Mouse (Mus musculus) mature B cell (primary cell): ENCODE results near the gene Usp35.

ENCODE experiments used
- in situ Hi-C: fragments of 300-500 bp; cut with MboI; formaldehyde crosslinking; loops from 2 replicates; pipeline ENCODE4 v1.14.3; 2019

Gene Usp35

DNA sequence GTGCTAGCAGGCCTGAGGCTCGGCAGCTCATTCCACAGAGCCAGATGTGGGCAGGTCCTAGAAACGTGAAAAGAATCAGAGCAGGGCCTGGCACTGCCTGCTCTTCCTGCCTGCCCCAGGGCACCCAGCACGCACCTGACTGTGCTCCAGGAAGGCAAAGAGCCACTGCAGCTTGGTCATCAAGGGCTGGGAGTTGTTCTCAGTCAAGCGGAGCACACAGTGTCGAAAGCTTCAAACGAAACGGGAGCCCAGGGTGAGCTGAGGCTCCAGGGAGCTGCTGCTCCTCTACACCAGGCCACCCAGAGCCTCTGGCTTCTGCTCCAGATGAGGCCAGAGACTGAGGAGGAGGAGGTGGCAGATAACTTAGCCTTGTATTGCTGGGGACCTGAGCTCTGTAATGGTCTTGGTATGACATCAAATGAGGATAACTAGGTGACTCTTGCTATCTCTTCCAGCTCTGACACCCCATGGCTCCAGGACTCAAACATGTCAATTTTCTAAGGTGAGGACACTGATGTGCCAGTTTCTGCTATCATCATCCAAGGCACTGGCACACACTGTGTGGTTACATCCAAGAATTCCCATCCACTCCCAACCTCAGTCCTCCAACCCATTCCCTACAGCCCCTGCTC is 18.3 kb downstream of the Usp35 start:
- in situ Hi-C loops, result no loop called here

DNA sequence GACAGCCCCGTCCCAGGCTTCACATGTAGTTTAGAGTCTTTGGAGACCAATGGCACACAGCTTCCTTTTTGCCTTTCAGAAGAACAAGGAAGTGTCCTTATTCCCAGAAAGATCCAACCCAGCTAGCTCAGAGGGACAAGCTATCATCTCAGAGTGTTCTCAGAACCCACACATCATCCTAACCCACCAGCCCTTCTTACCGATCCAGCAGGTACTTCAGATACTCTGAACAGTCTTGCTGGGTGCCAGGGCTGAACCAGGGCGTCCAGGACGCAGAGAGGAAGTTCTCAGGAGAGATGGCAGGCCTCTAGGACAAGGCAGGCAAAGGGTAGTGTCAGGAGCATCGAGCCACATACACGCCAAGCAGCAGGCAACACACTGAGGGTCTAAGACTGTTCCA is 19.0 kb downstream of the Usp35 start:
- in situ Hi-C loops, result no loop called here

DNA sequence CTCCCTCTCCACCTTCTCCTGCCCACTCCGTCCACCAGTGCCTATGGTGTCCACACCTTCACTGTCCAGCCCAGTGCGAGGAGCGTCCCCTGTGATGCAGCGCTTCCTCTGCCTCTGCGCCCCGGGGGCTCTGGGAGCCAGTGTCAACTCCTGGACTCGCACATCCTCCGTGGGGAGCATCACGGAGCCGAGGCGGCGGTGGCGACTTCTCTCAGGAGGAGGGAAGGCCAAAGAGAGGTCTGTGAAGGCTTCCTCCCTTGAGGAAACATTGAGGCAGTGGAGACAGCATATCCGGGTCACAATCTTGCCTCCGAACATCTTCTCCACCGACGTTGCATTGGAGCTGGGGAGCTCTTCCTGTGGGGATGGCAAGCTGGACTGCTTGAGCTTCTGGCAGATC is 19.6 kb downstream of the Usp35 start:
- in situ Hi-C loops, result no loop called here

DNA sequence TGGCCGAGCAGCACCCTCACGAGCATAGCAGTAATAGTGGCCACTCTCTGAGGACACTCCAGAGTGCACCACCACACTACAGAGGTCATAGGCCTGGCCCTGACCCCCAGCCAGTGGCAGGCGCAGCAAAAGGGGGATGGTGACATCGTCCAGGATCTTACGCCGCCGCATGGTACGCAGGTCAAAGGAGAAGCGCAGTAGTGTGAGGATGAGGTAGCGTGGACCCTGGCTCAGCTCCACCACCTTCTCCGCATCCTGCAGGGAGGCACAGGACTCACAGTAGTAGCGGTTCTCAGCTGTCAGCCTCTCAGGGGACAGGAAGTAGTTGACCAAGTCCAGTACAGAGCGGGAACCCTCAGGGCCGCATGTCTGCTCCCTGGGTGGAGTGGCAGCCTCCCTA is 20.2 kb downstream of the Usp35 start:
- in situ Hi-C loops, result no loop called here

DNA sequence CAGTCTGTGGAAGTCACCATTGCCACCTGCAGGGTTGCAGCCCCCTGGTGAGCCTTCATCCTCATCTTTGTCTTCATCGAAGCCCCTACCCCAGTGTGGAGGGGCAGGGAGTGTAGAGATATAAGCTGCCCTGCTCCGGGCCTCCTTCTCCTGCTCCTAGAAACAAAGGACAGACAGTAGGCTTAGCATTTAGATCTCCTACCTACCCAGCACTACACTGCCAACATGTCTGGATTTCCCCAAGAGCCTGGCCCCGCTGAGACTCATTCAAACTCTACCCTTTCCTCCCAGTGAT is 21.5 kb downstream of the Usp35 start:
- in situ Hi-C loops, result no loop called here

DNA sequence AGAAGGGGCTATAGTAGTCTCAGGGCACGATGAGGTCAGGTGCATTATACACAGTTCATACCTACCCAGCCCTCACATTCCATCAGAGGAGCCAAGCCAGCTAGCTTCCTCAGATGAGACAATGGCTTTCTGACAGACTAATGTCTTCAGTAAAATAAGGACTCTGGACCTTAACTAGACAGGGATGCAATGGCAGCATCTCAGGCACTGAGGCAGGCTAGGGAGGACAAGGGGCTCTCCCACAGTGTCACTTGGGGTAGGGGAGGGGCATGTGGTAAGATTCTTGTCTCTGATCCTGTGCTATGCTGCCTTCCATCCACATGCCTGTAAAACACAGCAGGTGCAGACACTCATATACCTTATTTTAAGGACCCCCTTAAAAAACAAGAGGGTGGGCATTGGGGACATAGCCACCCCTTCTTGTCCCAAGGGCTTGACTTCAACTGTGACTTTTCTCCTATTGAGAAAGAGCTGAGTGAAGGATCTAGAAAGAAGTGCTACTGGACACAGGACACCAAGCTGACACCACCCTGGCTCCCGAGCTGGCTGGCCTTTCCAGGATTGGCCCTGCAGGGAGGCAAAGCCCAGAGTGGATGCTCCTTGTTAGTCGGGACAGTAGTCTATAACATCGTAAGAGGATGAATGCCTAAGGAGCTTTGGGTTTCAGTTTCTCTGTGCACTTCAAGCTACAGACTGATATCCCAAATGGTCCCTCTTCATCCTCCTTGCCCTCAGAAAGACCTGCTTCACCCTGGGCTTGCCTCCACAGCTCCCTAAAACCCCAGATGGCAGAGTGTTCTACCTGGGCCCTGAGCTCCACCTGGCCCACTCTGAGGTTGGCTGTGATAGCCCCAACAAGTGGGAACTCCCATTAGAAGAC is 22.1 kb downstream of the Usp35 start:
- in situ Hi-C loops, result loop anchor here (10.0 kb wide), 1 partner anchor 335 kb away; no protein-coding TSS in a partner anchor

DNA sequence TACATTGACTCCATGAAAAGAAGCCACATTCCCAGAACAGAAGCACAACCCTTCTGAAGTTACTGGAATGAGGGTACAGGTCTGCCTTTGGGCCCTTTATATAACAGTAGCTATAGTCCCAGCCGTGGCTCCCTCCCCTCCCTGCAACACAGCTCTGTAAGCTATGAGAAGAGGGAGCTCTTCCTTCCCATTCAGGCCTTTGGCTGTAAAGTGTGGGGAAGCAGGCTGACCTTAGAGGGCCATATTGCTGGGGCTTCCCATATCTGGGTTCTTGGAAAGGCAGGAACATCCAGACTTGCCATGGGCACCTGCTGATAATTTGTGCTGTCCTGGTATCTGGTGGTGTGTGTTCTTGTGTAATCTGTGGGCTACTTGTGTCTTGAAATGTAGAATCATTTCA is 24.3 kb downstream of the Usp35 start:
- in situ Hi-C loops, result loop anchor here (10.0 kb wide), 1 partner anchor 333 kb away; no protein-coding TSS in a partner anchor

DNA sequence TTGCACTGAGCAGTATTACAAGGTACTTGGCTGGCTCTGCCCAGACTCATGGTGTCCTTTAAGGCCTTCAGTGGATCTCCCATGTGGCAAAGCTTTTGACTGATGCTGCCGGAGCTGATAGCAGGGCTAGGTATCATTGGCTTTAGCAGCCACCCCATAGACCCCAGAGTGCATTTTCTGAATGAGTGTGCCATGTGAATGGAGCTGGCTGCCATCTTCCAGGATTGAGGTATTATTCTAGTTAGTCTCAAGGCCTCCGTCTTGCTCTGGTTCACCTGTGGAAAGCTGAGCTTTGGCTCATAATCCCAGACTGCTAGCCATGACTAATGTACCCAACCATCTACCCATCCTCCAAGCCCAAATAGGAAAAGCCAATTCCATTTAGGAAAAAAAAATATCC is 25.0 kb downstream of the Usp35 start:
- in situ Hi-C loops, result loop anchor here (10.0 kb wide), 1 partner anchor 332 kb away; no protein-coding TSS in a partner anchor

DNA sequence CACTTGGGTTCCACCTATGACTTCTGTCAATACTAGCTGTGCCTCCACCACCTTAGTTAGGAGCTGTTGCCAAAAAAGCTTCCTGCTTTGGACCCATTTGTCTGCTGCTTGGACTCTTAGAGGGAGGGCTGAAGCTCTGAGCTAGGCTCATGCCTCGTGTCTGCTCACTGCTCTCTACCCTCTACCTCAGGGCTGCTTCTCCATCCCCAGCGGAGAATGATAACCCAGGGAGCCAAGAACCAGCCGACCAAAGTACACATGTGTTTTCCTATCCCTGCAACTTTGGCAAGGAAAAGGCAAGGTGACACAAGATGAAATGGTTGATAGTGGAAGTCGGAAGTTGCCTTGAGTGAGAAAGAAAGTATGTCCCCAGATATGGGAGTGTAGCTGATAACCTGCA is 26.6 kb downstream of the Usp35 start:
- in situ Hi-C loops, result loop anchor here (10.0 kb wide), 1 partner anchor 330 kb away; no protein-coding TSS in a partner anchor

DNA sequence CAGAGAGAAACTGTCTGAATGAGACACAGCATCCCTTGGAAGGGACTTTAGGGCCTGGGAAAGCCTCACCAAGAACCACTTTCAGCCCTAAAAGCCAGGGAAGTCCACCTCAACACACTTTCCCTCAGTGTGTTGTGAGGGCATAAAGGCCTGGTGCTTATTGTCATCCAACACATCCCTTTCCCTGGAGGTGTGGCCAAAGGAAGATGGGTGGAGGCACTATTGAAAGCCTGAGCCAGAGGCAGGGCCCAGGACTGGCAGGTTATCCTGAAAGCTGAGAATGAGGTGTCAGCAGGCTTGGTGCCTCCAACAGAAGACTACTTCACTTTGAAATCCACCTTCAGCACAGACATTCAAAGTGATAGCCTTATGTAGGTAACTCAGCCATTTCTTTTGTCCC is 27.3 kb downstream of the Usp35 start:
- in situ Hi-C loops, result loop anchor here (10.0 kb wide), 1 partner anchor 330 kb away; no protein-coding TSS in a partner anchor

DNA sequence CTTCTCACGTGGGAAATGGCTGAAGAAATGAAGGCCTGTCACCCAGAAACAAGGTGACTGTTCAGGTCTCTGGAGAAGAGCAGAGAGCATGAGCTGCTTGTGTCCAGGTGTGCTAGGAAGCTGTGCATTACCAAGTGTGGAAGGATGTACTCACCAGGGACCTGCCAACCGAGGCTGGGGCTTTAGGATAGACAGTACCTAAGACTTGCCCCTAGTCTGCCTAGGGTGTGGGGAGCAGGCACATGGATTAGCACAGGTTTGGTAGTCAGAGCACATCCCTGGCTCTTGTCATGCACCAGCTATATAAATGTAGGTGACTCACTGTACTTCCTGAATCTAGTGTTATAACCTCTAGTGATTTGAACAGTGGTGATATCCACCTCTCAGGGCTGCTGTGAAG is 28.2 kb downstream of the Usp35 start:
- in situ Hi-C loops, result loop anchor here (10.0 kb wide), 1 partner anchor 329 kb away; no protein-coding TSS in a partner anchor

DNA sequence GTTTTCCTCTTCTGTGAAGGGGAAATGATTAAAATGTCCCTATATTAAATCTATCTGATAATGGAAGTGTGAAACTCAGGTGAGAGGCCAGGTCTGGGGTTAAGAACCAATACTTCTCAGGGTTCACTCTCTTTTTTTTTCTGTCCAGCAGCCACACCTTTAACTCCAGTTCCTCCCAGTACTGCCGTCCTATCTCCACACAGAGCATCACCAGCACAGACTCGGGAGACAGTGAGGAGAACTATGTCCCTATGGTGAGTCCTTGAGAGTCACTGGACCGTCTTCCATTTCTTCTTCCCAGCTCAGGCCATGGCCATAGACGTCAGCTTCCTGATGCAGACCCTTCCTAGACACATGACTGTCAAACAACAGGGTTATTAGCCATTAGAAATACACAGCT is 28.9 kb downstream of the Usp35 start:
- in situ Hi-C loops, result loop anchor here (10.0 kb wide), 1 partner anchor 328 kb away; no protein-coding TSS in a partner anchor

DNA sequence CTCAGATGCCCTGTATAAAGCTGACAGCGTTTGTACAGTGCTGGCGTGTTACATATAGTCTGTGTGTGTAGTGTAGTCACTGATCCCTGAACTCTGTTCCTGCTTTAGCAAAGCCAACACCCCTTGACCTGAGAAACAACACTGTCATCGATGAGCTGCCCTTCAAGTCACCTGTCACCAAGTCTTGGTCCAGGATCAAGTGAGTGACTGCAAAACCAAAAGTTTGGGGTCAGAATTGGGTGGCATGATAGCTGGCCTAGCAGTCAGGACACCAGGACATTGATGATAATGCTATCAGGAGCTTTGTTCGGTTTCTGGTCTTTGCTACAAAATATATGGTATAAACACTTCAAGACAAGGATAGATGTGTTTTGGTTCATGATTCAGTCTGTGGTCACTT is 29.6 kb downstream of the Usp35 start:
- in situ Hi-C loops, result loop anchor here (10.0 kb wide), 1 partner anchor 327 kb away; no protein-coding TSS in a partner anchor

DNA sequence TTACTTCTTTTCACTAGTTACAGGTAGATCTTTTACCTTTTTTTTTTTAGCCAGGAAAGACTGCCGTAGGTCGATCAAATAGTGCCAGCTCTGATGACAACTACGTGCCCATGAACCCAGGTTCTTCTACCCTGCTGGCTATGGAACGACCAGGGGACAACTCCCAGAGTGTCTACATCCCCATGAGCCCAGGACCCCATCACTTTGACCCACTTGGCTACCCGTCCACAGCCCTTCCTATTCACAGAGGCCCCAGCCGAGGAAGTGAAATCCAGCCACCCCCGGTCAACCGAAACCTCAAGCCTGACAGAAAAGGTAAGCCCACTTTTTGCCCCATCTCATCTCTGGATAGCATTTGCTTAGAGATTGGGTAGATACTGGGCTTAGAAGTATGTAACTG is 30.5 kb downstream of the Usp35 start:
- in situ Hi-C loops, result loop anchor here (10.0 kb wide), 1 partner anchor 327 kb away; no protein-coding TSS in a partner anchor

DNA sequence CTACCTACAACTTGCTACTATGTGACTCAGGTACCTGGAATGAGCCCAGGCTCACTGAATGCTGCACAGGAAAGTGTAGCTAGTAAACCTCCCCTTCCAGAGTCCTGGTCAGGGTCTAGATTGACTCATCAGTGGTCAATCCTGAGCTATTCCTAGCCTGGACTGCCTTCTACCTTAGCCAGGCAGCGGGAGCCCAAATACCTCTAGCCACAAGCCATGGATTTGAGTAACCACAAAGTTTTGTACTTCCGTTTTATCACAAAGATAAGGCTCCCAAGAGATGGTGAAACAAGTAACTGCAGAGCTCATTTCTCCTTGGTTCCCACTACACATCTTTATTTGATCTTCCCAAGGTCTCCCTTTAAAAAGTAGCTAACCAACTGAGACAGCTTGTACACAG is 30.9 kb downstream of the Usp35 start:
- in situ Hi-C loops, result loop anchor here (10.0 kb wide), 1 partner anchor 326 kb away; no protein-coding TSS in a partner anchor

DNA sequence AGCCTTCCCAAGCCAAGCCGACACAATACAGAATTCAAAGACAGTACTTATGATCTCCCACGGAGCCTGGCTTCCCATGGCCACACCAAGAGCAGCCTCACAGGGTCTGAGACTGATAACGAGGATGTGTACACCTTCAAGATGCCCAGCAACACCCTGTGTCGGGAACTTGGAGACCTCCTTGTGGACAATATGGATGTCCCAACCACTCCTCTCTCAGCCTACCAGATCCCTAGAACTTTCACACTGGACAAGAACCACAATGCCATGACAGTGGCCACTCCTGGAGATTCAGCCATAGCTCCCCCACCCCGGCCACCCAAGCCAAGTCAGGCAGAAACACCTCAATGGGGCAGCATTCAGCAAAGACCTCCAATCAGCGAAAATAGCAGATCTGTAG is 32.9 kb downstream of the Usp35 start:
- in situ Hi-C loops, result no loop called here

DNA sequence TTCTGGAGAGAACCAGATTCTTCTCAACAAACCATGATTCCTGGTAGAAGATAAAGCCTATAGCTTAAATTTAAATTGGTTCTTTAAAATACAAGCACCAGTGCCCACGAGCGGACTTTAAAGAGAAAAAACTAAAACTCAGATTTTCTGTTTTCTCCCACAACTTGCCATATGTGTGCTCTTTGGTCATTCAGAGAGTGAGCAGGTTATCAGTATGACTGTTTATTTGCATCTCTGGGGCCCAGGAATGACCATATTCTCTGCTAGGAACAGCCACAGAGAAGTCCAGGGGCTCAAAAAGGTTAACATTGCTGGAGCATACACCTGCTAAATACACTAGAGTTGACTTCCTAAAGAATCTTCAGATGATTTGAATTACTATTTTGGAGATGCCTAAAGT is 33.5 kb downstream of the Usp35 start:
- in situ Hi-C loops, result no loop called here

DNA sequence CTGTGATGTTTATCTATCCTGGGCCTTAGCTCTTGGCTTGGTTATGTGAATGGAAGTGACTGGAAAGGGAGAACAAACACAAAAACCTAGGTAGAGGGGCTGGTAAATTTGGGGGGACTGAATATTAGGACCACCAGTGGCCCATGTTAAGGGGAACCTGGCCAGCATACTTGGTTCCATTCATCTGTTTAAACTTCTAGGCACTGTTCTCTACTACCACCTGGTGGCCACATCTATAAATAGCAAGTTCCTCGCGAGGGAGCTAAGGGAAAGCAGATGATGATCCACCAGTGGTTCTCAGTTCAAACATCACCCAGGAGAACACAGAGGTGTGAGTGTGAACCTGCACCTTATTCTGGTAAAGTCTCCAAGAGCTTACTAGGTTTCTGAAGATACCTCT is 34.4 kb downstream of the Usp35 start:
- in situ Hi-C loops, result no loop called here

DNA sequence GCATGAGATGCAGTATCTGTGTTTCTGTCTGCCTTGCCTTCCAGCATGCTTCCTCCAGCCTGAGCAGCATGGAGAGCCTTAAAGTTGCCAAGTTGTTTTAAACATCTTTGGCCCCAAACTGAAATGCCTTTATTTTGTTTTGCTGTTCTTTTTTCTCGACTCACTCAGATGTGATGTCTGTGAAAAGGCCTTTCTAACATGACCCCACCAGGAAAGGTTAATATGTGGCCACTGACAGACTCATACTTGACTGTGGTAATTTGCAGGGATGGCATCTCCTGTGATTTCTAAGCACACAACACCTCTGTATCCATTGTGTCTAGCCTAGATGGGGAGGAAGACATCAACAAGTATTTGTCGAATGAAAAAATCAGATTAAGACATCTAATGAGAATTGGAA is 34.8 kb downstream of the Usp35 start:
- in situ Hi-C loops, result no loop called here

DNA sequence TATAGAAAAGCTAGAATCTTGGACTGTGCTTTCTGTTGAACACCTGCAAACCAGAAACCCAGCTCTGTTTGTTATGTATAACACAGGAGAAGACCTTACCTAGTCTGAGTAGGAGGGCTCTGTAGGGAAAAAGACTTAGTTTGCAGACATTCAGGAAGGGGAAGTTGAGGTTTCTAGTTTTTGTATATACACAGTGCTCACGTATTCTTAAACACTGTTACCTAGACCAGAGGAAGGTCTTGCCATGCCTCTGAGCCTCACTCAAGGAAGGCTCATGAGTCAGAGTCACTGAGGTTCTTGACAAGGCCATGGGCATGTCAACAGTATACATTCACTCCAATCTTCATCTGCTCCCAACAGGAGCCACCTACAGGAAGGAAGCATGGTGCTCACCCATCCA is 60.8 kb downstream of the Usp35 start:
- in situ Hi-C loops, result no loop called here

DNA sequence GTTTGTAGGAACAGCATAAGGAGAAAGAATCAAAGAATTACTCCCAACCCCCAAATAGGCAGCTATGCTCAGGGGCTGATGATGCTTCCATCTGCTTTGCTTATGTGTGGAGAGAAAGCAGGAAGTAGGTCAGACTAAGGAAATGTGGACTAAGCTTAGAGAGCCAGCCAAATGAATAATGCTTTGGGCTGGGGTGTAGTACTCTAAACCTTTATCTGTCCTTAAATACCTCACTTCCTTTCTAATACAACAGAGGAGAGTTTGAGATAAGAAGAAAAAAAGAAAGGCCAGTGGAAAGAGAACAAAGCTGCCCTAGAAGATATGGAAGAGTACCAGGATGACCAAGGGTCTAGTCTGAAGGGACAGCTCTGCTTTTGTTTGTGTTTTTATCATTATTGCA is 61.5 kb downstream of the Usp35 start:
- in situ Hi-C loops, result no loop called here

DNA sequence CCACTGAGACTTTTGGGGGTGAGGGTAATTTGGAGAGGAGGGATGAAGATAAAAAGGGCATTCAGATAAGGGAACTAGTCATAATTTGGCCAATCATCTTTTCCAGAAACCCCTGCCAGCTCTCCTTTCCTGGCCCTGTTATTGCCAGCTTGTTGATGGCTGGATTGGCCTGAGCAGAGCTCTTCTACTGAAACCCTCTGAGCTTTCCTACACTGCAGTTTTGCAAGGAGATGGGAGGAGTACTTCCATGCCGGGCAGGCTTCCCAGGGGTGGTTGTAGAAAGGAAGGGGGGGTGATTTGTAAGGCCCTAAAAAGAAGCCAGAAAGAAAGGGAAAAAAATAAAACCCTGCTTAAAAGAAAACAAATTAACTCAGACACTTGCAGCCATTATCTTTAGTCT is 69.3 kb downstream of the Usp35 start:
- in situ Hi-C loops, result no loop called here
